Mouse (Mus musculus) brain, embryonic 14.5 days (tissue): ENCODE measurements around the gene Tssk6. TPM values are rescaled to one million over a fixed set of nuclear protein-coding genes. Genes with fewer than 3 reads are reported as not detected.
A peak's percentile ranks its signal among the peaks of the same experiment; 100 is the strongest.

ENCODE experiments used
- DNase-seq: peaks from one replicate; pipeline ENCODE4 v3.0.0-alpha.2; 2011; ENCODE audit warnings: low read depth
- CTCF ChIP-seq: fragments of 200-500 bp; IDR thresholded peaks from 2 replicates; pipeline ENCODE4 v1.5.1; 2012; ENCODE audit warnings: inconsistent platforms, mild to moderate bottlenecking, moderate library complexity, borderline replicate concordance; ENCODE audit not compliant: insufficient read depth, insufficient read length; ENCODE audit errors: extremely low read depth
- POLR2A ChIP-seq: fragments of 200-500 bp; IDR thresholded peaks from 2 replicates; pipeline ENCODE4 v1.6.1; 2012; ENCODE audit warnings: mild to moderate bottlenecking, inconsistent platforms, borderline replicate concordance; ENCODE audit not compliant: poor library complexity, insufficient read depth, insufficient read length, severe bottlenecking; ENCODE audit errors: extremely low read depth
- polyA plus RNA-seq: library from polyadenylated mRNA; depleted of rRNA; stranded (reverse); fragments of >200 nt; gene quantifications from 2 replicates; pipeline ENCODE4 v1.2.3, GENCODE M21; 2012

Tssk6 gene
- polyA plus RNA-seq, 1 experiment: 0.53 TPM

DNA sequence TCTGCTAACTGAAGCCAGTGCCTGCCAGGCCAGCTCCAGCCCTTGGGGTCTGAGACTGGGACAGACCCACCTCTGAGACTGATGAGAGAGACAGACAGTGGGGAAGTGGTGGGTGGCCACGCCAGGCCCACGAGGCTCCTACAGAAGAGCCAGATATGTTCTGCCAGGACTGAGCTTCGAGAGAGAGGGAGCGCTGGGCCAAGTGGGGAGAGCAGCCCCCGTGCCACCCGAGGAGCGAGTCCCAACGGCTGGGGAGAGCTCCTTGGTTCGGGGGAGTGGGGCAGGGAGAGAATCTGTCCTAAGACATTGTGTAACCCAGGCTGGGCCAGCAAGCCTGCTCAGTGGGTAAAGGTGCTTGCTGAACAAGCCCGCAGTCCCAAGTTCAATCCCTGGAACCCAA is 25.0 kb upstream of the Tssk6 start:
- no peak for TF ChIP-seq POLR2A
- no peak for TF ChIP-seq CTCF
- DNase-seq: no peak

DNA sequence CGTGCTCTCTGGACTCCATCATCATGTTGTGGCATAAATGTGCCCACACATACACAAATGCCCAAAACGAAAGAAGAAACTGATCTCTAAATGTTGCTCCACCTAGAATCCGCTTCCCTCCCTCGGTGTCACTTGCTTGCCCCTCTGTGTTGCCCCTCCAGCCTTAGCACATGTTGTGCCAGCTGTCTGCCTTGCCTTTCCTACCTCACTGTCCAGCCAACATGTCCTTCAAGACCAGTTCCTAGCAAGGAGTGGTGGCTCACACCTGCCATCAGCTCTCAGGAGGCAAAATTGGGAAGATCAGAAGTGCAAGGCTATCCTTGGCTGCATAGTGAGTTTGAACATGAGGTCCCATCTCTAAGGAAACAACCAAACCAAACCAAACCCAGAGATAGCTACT is 24.6 kb upstream of the Tssk6 start:
- DNase-seq: no peak
- TF ChIP-seq CTCF (no peak), POLR2A (no peak)

DNA sequence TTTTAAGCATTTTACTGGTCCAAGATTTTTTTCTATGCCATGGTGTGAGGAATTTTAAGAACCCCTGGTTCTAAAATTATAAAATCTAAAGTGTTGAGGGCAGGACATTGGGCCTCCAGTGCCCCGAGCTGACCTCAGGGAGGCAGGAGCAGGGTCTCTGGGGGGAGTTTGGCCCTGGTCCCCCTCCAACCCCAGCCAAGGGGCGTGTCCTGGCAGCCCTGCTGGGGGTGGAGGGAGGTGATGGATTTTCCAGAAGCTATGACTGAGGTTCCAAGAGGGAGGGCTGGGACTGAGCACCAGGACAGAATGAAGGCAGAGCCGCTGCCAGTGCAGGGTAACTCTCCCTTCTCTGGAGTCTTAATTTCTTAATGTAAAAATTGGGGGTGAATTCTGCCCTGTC is 24.0 kb upstream of the Tssk6 start:
- TF ChIP-seq POLR2A (no peak), CTCF (no peak)
- no peak for DNase-seq

DNA sequence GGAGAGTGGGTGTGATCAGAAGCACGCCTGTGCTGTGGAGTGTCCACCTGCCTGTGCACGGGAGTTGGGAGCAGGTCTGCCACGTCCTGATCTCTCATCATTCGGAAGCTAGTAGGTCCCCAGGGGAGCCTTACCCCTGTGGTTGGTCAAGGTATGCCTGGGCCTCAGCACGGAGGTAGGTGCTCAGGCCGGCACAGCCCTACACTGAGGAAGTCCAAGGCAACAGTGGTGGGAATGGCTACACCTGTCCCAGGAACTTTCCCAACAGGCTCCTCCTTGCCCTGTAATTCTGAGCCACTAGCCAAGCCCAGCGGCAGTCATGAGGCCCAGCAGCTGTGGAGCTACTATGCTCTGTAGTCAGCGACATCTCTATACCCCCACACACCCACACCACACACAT is 22.3 kb upstream of the Tssk6 start:
- no peak for DNase-seq
- no peak for TF ChIP-seq POLR2A

DNA sequence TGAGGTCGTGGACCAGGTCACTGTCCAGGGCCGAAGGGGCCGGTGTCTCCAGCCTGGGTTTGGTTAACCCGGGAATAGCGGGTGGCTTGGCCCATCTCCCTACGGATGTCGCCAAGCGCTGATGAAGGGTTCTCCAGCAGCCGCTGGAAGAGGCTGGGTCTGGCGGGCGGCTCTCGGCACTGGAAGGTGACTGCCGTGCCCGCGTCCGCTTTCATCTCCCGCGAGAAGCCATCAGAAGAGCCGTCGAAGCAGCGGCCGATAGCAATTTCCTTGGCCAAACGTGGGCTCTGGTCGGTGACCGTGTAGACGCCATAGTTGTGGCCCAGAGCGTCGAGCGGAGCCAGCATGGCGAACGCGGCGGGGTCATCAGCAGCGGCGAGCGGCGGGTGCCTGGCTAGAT is 21.1 kb upstream of the Tssk6 start:
- no peak for DNase-seq
- TF ChIP-seq POLR2A: no peak
- TF ChIP-seq CTCF: no peak

DNA sequence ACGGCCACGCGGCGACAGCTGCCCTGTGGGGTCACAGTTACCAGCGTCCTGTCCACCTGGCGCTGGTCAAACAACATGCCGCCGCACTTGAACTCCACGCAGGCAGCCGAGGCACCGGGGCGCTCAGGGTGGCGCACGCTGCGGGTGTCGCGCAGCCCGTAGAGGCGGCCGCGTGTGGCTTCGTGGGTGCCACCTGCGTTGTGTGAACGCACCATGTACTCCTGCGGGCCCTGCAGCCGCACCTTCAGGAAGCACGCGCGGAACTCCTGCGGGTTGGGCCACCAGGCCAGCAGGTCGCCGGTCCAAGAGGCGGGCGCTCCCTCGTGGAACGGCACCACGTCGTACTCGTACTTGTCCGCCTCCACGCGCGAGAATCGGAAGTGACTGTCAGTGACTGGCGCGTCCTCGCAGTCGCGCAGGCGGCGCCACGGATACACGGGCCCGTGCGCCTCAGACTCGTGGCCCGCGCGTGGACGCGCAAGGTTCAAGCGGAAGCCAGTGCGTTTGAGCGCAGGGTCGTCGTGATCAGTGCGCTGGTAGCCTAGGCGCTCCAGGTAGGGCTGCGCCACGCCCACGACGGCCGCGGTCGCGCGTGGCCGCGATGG is 20.6 kb upstream of the Tssk6 start:
- DNase-seq: no peak

DNA sequence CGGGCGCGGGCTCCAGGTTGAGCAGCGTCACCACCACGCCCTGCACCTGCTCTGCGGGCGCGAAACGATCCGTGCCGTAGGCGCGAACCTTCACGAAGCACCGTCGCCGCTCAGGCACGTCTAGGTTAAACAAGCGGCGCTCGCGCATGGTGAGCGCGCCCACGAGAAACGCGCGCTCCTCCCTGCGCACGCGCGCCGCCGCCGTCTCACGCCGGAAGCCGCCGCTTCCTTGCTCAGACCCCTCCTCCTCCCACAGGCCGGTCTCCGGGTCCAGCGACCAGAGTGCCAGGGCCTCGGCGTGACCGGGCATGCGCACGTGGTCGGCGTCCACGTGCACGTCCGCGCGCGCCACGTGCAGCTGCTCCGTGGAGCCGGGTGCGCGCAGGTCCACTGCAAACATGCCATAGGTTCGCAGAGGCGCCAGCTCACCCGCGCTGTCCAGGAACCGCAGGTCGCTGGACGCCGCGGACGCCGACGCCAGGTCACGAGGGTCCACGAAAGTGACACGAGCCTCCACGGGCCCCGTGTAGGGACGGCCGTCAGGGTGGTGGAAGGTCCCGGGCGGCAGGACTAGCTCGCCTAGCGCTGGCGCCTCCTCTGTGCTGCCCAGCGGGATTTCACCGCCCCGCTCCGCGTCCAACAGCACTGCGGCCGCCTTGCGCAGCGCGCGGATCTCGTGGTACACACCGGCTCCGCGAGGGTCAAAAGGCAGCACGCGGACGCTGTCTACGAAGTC is 19.8 kb upstream of the Tssk6 start:
- TF ChIP-seq POLR2A (no peak), CTCF (no peak)
- DNase-seq: peak; percentile 90

More for the DNA sequence above, 20.6 kb upstream of the Tssk6 start:
- TF ChIP-seq CTCF (no peak), POLR2A (no peak)

DNA sequence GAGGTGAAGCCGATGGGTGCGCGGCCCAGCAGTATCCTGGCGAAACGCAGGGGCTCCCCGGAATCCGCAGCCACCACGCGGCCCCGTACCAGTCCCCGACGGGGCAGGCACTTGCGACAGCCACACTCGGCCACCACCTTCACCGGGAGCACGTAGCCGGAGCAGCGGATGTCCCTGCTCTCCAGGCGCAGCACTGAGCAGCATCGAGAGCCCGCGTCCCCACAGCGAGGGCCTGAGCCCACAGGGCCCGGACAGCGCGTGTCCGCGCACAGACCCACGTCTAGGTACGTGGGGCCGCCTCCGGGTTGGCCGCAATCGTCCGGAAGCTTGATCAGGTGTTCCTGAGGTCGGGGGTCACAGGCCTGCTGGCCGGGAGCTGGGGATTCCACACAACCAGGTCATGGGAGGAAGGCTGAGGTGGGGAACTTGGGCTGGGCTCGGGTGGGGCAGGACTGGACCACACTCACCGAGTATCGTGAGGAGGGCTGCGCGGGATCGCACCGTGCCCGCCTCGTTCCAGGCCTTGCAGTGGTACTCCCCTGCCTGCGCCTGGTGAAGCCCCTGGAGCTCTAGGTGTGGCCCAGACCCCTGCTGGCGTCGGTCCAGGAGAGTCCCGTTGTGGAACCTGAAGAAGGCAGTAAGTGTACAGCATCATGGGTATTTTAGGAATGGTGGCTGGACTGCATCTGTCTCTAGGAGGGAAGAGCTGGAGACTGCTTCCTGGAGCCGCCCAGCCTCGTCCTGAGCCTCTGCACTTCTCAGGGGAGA is 19.0 kb upstream of the Tssk6 start:
- DNase-seq: no peak
- TF ChIP-seq POLR2A (no peak), CTCF (no peak)

DNA sequence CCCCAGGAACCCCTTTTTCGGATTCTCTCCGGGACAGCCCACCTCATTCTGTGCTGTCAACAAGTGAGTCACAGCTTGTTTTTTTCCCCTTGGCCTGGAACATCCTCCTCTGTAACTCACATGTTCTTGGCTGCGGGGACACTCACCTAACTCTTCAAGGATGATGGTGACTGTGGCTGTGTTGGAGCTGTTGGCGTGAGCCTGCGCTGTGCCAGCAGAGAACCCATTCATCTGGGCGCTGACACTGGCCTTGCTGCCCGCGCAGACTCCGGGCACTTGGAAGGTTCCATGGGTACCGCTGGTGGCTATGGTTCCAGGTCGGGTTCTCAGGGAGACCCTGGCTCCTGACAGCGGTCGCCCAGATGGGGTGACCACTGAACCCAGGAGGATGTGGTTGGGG is 17.8 kb upstream of the Tssk6 start:
- TF ChIP-seq CTCF: no peak
- no peak for TF ChIP-seq POLR2A
- DNase-seq: no peak

DNA sequence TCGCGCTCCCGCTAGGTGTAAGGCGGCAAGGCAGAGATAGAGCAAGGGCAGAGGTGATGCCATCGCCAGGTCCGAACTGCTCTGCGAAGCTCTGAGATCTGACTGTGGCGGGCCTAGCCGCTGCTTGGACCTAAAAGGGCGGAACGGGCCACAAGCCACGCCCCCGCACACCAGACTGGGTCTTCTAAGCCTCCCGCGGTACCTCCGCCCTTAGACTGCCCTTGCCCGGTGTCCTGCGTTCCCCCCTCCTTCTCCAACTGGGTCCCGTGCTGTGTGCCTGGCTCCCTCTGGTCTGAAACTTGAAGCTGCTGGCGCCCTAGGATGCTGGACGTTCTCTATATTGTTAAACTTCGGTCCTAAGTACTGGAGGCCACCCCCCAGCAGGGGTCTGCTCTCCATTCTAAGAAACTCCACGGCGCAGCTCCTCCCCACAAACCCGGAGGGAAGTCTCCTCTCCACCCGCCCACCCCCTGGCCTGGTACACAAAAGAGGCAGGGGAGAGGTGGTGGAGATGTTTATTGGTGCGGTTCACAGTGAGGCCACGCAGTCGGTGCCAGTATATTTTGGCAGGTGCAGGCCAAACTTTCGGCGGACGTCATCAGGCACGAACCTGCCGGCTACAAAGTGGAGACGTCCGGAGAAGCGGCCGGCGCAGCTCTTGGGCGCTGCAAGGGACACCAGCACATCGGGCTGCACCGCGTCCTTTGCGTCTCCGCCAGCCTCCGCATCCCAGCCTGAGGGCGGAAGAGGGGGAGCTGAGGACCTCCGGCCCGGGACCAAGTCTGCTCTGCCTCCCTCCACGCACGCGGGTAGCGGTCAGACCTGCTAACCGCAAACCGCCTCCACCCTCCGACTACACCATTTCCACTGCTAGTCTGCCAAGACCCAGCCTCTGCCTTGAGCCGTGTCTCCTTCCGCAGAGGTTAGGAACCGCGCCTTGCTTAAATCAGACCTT is 14.4 kb upstream of the Tssk6 start, which contains the start of gene Cilp2:
Gene Cilp2, minus strand, starts transcription at position 399 of the 955 bp plus-strand sequence.
- TF ChIP-seq CTCF (no peak), POLR2A (no peak)
- DNase-seq: peak; percentile 32
